In genomic region chr19:9946986-9947385, GRCm38 (mm10) we compare ENCODE assay signal across 12 mouse cellular contexts. TPM values are rescaled to one million over a fixed set of nuclear protein-coding genes. Genes with fewer than 3 reads are reported as not detected.
A peak's percentile ranks its signal among the peaks of the same experiment; 100 is the strongest.
DNase-seq lines count a peak whose midpoint lies in the region; ATAC-seq and TF ChIP-seq lines count a peak whose summit lies in the region.
"Had no signal": no experiment of that assay in that cellular context is flagged by ENCODE, and none has a peak within 500 bp of the region (broad histone marks: within the 10 kb centered on the region; RNA-seq: fewer than 3 reads in every experiment).

No protein-coding gene starts in this region.

- no peak overlapping the region for H3K4me3 ChIP-seq in embryonic facial prominence, embryonic 14.5 days (ENCODE audit: low read depth, low read length)
- no peak overlapping the region for H3K4me3 ChIP-seq in embryonic facial prominence, embryonic 10.5 days
- no peak overlapping the region for H3K4me3 ChIP-seq in forebrain, embryonic 12.5 days (replicated peaks)
- no peak overlapping the region for H3K4me3 ChIP-seq in liver, postnatal 0 days (ENCODE audit: low read depth, low read length)
- H3K4me3 ChIP-seq: embryonic facial prominence, embryonic 15.5 days; liver, embryonic 12.5 days had no signal

- H3K9ac ChIP-seq in embryonic facial prominence, embryonic 14.5 days (ENCODE audit: low read depth, low read length), result no peak overlapping the region
- no peak overlapping the region for H3K9ac ChIP-seq in forebrain, embryonic 12.5 days
- no peak overlapping the region for H3K9ac ChIP-seq in liver, postnatal 0 days (replicated peaks)
- H3K9ac ChIP-seq: embryonic facial prominence, embryonic 15.5 days; liver, embryonic 12.5 days had no signal

- TF ChIP-seq CTCF in liver, postnatal 0 days (IDR thresholded peaks at IDR 0.05; ENCODE audit: low read depth), result no peak

- no peak for ATAC-seq in embryonic facial prominence, embryonic 14.5 days (ENCODE audit: low read depth)
- no peak for ATAC-seq in forebrain, embryonic 12.5 days (ENCODE audit: low FRiP score)
- no peak for ATAC-seq in liver, postnatal 0 days
- ATAC-seq: liver, embryonic 12.5 days; midbrain, embryonic 16.5 days had no signal

- no peaks in the 10 kb centered on the region for H3K9me3 ChIP-seq in embryonic facial prominence, embryonic 14.5 days (ENCODE audit: control insufficient read depth, low read length)
- 0 out of 2 replicates have a peak, but pooled peaks cover 2% of the 10 kb centered on the region for H3K9me3 ChIP-seq in embryonic facial prominence, embryonic 10.5 days
- no peaks in the 10 kb centered on the region for H3K9me3 ChIP-seq in forebrain, embryonic 12.5 days
- H3K9me3 ChIP-seq in liver, postnatal 0 days (ENCODE audit: low read length), result no peaks in the 10 kb centered on the region
- H3K9me3 ChIP-seq: embryonic facial prominence, embryonic 15.5 days; liver, embryonic 12.5 days had no signal

- peak; percentile 61 for DNase-seq in embryonic facial prominence, embryonic 14.5 days (ENCODE audit: low spot score)
- DNase-seq in embryonic facial prominence, embryonic 10.5 days (ENCODE audit: low spot score), result no peak
- DNase-seq in left cerebral cortex, postnatal 10 days (ENCODE audit: extremely low spot score in 1 of 2, low spot score in 2 of 2), result peak; percentile 36 to 61
- no peak for DNase-seq in left cerebral cortex, adult 8-10 months (ENCODE audit: low spot score in 2 of 2)
- DNase-seq in gastrocnemius, postnatal 25 days, result peak; percentile 50
- DNase-seq in lung, postnatal 10 days, result peak; percentile 60
- no peak for DNase-seq in liver, postnatal 0 days
- DNase-seq: cerebellum, adult 18-20 months had no signal

- no peak overlapping the region for H3K4me2 ChIP-seq in embryonic facial prominence, embryonic 14.5 days (ENCODE audit: low read depth, low read length)
- H3K4me2 ChIP-seq in forebrain, embryonic 12.5 days, result no peak overlapping the region
- no peak overlapping the region for H3K4me2 ChIP-seq in liver, postnatal 0 days (ENCODE audit: low read depth, low read length)
- H3K4me2 ChIP-seq: embryonic facial prominence, embryonic 15.5 days; liver, embryonic 12.5 days had no signal

- intact Hi-C loops in left cerebral cortex, postnatal 10 days (cut with DNase I), result no loop called here

- no peaks in the 10 kb centered on the region for H3K36me3 ChIP-seq in embryonic facial prominence, embryonic 14.5 days (ENCODE audit: control insufficient read depth, insufficient read depth, low read length)
- H3K36me3 ChIP-seq in embryonic facial prominence, embryonic 10.5 days (replicated peaks), result no peaks in the 10 kb centered on the region
- H3K36me3 ChIP-seq in forebrain, embryonic 12.5 days (replicated peaks), result no peaks in the 10 kb centered on the region
- no peaks in the 10 kb centered on the region for H3K36me3 ChIP-seq in liver, postnatal 0 days (replicated peaks; ENCODE audit: insufficient read depth, low read length)
- H3K36me3 ChIP-seq: embryonic facial prominence, embryonic 15.5 days; liver, embryonic 12.5 days had no signal

- peaks cover 9% of the 10 kb centered on the region for H3K4me1 ChIP-seq in embryonic facial prominence, embryonic 14.5 days (ENCODE audit: control insufficient read depth, insufficient read depth, low read length)
- H3K4me1 ChIP-seq in embryonic facial prominence, embryonic 10.5 days, result peaks cover 20% of the 10 kb centered on the region
- no peaks in the 10 kb centered on the region for H3K4me1 ChIP-seq in forebrain, embryonic 12.5 days
- peaks cover 13% of the 10 kb centered on the region for H3K4me1 ChIP-seq in liver, postnatal 0 days (ENCODE audit: insufficient read depth)

- no peaks in the 10 kb centered on the region for H3K27me3 ChIP-seq in embryonic facial prominence, embryonic 14.5 days (replicated peaks; ENCODE audit: control insufficient read depth, insufficient read depth, low read length)
- H3K27me3 ChIP-seq in embryonic facial prominence, embryonic 10.5 days (replicated peaks; ENCODE audit: low read depth, poor library complexity, severe bottlenecking), result no peaks in the 10 kb centered on the region
- H3K27me3 ChIP-seq in forebrain, embryonic 12.5 days, result no peaks in the 10 kb centered on the region
- no peaks in the 10 kb centered on the region for H3K27me3 ChIP-seq in liver, postnatal 0 days (ENCODE audit: insufficient read depth, low read length)
- H3K27me3 ChIP-seq: embryonic facial prominence, embryonic 15.5 days; liver, embryonic 12.5 days had no signal

- H3K27ac ChIP-seq in embryonic facial prominence, embryonic 14.5 days (replicated peaks; ENCODE audit: low read depth, low read length), result peak overlapping the region; percentile 33; the same call in 1 of the 2 replicates
- H3K27ac ChIP-seq in embryonic facial prominence, embryonic 10.5 days (replicated peaks), result no peak overlapping the region
- H3K27ac ChIP-seq in forebrain, embryonic 12.5 days, result no peak overlapping the region
- H3K27ac ChIP-seq in liver, postnatal 0 days (ENCODE audit: low read depth), result no peak overlapping the region
- H3K27ac ChIP-seq: embryonic facial prominence, embryonic 15.5 days; liver, embryonic 12.5 days had no signal

- WGBS in embryonic facial prominence, embryonic 14.5 days, result 54% methylated on average over 3 of the region's 3 CpGs
- WGBS in embryonic facial prominence, embryonic 10.5 days, result 82% methylated on average over 3 of the region's 3 CpGs
- WGBS in forebrain, embryonic 12.5 days, result 83% methylated on average over 3 of the region's 3 CpGs
- 79% methylated on average over 3 of the region's 3 CpGs for WGBS in liver, postnatal 0 days (ENCODE audit: insufficient replicate concordance)

- no peak for TF ChIP-seq EP300 in liver, postnatal 0 days (IDR thresholded peaks at IDR 0.05; ENCODE audit: low read depth)

RNA-seq across cellular contexts. Expression of gene Fth1, which starts 33.4 kb away (rescaled TPM):
- polyA plus RNA-seq in embryonic facial prominence, embryonic 14.5 days (2014; fragmentation: Nextera tagmentation; extraction: Ambion mirVana), result 1,690 and 1,712 TPM in 2 replicates
- 1,291 and 1,338 TPM in 2 replicates for polyA plus RNA-seq in embryonic facial prominence, embryonic 10.5 days (2016; fragmentation: Nextera tagmentation; extraction: Ambion mirVana)
- total RNA-seq in left cerebral cortex, postnatal 10 days (2021), result 1,000 to 10,000 TPM; 1,579 to 1,597 TPM
- total RNA-seq in left cerebral cortex, adult 8-10 months (2022), result 1,000 to 10,000 TPM; 2,793 to 3,196 (median 2,896) TPM
- 1,000 to 10,000 TPM; 1,951 to 1,957 TPM for total RNA-seq in gastrocnemius, postnatal 25 days (2021)
- polyA plus RNA-seq in forebrain, embryonic 12.5 days (2016; fragmentation: Nextera tagmentation; extraction: Ambion mirVana), result 1,239 and 1,358 TPM in 2 replicates
- polyA plus RNA-seq in liver, postnatal 0 days (2015; fragmentation: Nextera tagmentation; extraction: Ambion mirVana), result 4,793 and 5,083 TPM in 2 replicates

RNA-seq across cellular contexts. Expression of gene Incenp, which starts 47.6 kb away (rescaled TPM):
- polyA plus RNA-seq in embryonic facial prominence, embryonic 14.5 days (2014; fragmentation: Nextera tagmentation; extraction: Ambion mirVana), result 65.5 and 72.3 TPM in 2 replicates
- 159 and 169 TPM in 2 replicates for polyA plus RNA-seq in embryonic facial prominence, embryonic 10.5 days (2016; fragmentation: Nextera tagmentation; extraction: Ambion mirVana)
- total RNA-seq in left cerebral cortex, postnatal 10 days (2021), result 10 to 100 TPM; 16.8 to 18.0 TPM
- total RNA-seq in left cerebral cortex, adult 8-10 months (2022), result 10 to 100 TPM; 24.6 to 30.7 (median 27.3) TPM
- 1 to 10 TPM; 4.5 to 4.7 TPM for total RNA-seq in gastrocnemius, postnatal 25 days (2021)
- polyA plus RNA-seq in forebrain, embryonic 12.5 days (2016; fragmentation: Nextera tagmentation; extraction: Ambion mirVana), result 147 and 149 TPM in 2 replicates
- polyA plus RNA-seq in liver, postnatal 0 days (2015; fragmentation: Nextera tagmentation; extraction: Ambion mirVana), result 39.9 and 43.4 TPM in 2 replicates

RNA-seq across cellular contexts. Expression of gene Best1, which starts 54.4 kb away (rescaled TPM):
- polyA plus RNA-seq in embryonic facial prominence, embryonic 14.5 days (2014; fragmentation: Nextera tagmentation; extraction: Ambion mirVana), result 1.5 and 2.2 TPM in 2 replicates
- polyA plus RNA-seq in embryonic facial prominence, embryonic 10.5 days (2016; fragmentation: Nextera tagmentation; extraction: Ambion mirVana), result 1.6 TPM in 2 replicates
- 1 to 10 TPM; 1.2 to 1.8 TPM for total RNA-seq in left cerebral cortex, postnatal 10 days (2021)
- 1 to 10 TPM; 1.1 to 2.3 (median 1.2) TPM for total RNA-seq in left cerebral cortex, adult 8-10 months (2022)
- under 1 TPM; 0.21 to 0.26 TPM for total RNA-seq in gastrocnemius, postnatal 25 days (2021)
- polyA plus RNA-seq in forebrain, embryonic 12.5 days (2016; fragmentation: Nextera tagmentation; extraction: Ambion mirVana), result 1.1 and 1.4 TPM in 2 replicates
- polyA plus RNA-seq in liver, postnatal 0 days (2015; fragmentation: Nextera tagmentation; extraction: Ambion mirVana), result 0.08 and 0.13 TPM in 2 replicates

RNA-seq across cellular contexts. Expression of gene Rab3il1, which starts 54.5 kb away (rescaled TPM):
- polyA plus RNA-seq in embryonic facial prominence, embryonic 14.5 days (2014; fragmentation: Nextera tagmentation; extraction: Ambion mirVana), result 48.1 and 54.4 TPM in 2 replicates
- 51.7 and 57.4 TPM in 2 replicates for polyA plus RNA-seq in embryonic facial prominence, embryonic 10.5 days (2016; fragmentation: Nextera tagmentation; extraction: Ambion mirVana)
- 10 to 100 TPM in 1 of 2 experiments, 1 to 10 TPM in 1; 9.7 to 10.9 TPM for total RNA-seq in left cerebral cortex, postnatal 10 days (2021)
- 10 to 100 TPM in 2 of 4 experiments, 1 to 10 TPM in 2; 9.2 to 12.7 (median 11.1) TPM for total RNA-seq in left cerebral cortex, adult 8-10 months (2022)
- 1 to 10 TPM; 6.0 to 6.5 TPM for total RNA-seq in gastrocnemius, postnatal 25 days (2021)
- 19.0 and 22.7 TPM in 2 replicates for polyA plus RNA-seq in forebrain, embryonic 12.5 days (2016; fragmentation: Nextera tagmentation; extraction: Ambion mirVana)
- polyA plus RNA-seq in liver, postnatal 0 days (2015; fragmentation: Nextera tagmentation; extraction: Ambion mirVana), result 74.9 and 80.9 TPM in 2 replicates

Comparison
In these comparisons a context has a peak if more than half of its experiments do, and no peak if none do; other contexts are left out.
1. DNase-seq: peak in embryonic facial prominence, embryonic 14.5 days (single experiment), left cerebral cortex, postnatal 10 days (2 of 2), gastrocnemius, postnatal 25 days (single experiment) and lung, postnatal 10 days (single experiment); none in embryonic facial prominence, embryonic 10.5 days (single experiment), left cerebral cortex, adult 8-10 months (0 of 2) and liver, postnatal 0 days (single experiment).